Mouse (Mus musculus) ZHBTc4 (cell line): ENCODE measurements around the gene Dock4.

Source experiments
- DNase-seq: peaks from one replicate; pipeline ENCODE4 v3.0.0-alpha.2; 2011; ENCODE audit warnings: low read depth, low spot score

The Dock4 gene

GRCm38 (mm10) chr12:40568365-40568885 lies 122.7 kb downstream of the Dock4 start:
- DNase-seq = no peak

DNA sequence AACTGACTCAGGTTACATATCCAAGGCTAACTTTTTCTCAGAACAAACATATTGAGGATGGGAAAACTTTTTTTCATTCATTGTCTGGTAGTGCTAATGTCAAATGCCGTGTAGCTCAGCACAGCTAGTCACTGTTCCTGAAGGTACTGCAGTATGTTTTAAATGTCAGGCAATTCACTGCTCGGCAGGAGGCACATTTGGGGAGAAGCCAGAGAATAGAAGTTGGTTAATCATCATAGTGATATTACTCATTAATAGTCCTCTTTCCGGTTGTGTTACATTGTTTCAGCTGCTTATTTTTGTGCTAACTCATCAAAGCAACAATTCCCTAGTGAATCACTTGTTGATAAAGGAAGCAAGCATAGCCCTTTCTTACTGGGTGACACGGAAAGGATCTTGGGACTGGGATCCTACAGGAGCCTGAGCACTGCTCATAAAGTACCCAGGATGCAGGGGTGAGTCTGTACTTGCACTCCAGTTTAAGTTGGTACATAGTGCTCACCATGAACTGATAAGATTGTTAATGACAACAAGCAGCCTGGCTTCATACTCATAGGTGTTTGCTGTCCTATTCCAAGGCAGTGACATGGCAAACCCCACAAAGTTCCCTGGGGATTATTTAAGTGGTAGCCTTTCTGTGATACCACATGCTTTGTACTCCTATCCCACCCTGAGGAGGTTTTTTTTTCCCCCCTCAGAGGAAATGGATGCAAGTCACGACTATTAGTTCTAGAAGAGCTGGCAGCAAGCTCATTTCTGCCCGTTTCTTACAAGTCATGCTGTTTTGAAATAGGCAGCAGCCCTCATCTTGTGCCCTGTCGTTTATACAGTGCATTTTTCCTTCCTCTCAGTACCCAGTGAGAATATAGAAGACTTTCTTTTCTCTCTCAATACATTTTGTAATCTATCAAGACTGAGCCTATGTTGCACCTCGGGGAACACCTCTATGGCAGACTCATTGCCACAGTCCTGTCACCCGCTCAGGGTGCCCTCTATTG lies 123.5 kb downstream of the Dock4 start:
- DNase-seq = no peak

DNA sequence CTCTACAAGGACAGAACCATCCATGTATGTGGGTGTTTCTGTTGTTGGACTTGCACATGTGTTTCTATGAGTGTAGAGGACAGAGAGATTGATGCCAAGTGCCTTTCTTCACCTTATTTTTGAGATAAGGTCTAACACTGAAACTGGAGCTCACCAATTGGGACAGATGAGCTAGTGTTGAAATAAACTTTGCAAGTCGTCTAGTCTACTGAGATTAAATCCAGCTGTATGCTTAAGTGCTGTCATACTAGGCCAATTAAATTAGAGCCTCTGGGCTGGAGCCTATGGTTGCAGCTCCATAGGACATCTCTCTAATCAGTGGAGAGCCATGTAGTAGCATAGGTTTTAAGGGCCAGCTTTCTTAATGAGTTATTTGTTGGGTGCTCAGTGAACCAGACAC lies 124.5 kb downstream of the Dock4 start:
- DNase-seq = no peak

DNA sequence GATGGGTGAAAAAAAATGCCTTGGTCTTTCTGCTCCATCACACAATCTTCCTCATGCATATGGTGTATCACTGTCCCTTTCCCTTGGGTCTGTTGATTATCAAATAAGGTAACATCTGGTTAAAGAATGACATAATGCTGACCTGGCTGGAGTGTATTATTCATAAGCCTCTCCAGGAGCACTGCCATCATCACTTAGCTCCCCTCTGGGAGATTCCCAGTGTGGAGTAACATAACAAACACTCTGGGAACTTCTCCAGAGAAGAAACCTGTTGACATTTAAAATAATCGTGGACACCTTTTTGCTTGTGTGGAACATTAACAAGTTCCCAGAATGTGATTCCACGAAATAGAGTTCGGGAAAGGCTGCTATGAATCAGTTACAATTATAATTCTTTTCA lies 128.3 kb downstream of the Dock4 start:
- DNase-seq = no peak

- no peak for DNase-seq
These were observed 131.0 kb downstream of the Dock4 start for GRCm38 (mm10) chr12:40576749-40577148.

- DNase-seq = no peak
These were observed 134.6 kb downstream of the Dock4 start for GRCm38 (mm10) chr12:40580351-40580750.

- no peak for DNase-seq
These were observed 135.3 kb downstream of the Dock4 start for GRCm38 (mm10) chr12:40581037-40581436.

- DNase-seq = no peak
These were observed 136.3 kb downstream of the Dock4 start for GRCm38 (mm10) chr12:40582059-40582458.

DNA sequence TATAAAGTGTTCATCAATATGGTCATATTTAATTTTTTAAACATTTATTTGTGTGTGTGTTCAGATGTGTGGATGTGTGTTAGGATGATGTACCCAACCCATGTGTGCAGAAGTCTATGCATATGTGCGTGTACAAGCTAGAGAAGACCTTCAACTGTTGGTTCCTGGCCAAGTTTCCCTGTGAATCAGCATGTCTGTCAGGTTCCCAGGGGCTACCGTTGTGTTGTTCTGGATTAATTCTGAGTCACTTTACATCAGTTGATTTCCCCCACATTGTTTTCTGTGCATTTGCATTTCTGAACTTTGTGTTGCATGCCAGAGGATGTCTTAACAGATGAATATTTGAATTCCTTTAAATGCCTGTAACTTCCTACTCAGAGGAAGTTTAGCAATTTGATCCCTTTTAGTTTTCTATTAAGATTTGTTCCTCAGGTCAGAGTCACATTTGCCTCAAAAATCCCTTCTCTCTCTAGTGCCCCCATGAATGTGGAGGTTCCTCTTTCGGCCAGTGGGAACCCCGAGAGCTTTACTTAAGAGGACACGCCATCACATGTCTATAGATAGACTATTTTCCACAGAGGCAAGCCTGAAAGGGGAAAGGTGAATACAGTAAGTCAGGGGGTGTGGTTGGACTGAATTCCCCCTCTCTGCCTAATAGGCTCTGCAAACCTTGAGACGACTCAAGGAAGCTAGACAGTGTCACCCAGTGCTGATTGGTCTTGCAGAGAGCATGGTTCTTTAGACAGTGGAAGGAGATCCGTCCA lies 139.0 kb downstream of the Dock4 start:
- no peak for DNase-seq

GRCm38 (mm10) chr12:40585456-40586141 lies 139.8 kb downstream of the Dock4 start:
- no peak for DNase-seq

DNA sequence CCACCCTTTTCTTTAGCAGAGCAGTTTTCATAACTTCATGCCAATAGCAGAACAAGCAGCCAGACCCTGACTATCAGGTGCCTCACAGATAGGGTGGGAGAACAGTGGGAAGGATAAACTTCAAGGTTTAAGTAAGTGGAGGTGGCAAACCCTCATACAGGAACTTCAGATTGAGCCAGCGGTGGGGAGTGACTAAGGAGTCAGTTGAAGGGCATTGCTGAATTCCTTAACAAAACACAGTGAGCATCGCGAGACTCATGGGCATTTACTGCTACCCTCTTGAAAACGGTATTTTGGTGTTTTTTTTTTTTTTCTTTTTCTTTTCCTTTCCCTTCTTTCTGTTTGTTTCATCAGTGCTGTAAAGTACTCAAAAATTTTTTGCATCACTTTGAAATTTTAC lies 148.4 kb downstream of the Dock4 start:
- peak; percentile 31 for DNase-seq

DNA sequence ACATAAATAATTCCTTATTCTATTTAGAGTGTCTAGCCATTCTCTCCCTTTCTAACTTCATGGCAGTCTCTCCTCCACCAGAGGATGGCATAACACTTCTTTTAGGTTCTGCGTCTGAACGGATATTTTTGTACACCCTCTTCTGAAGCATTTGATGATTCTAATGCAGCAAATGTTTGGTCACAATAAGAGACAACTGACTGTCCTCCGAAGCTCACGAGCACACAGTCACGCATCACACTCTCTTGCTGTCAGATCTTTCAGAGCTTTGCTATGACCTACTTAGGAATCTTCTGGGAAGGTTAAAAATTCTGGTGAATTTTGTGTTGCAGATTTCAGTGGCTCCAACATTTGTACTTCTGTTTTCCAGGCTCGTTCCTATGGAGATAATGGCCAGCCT lies 149.7 kb downstream of the Dock4 start:
- DNase-seq = no peak

- DNase-seq = no peak
These were observed 150.3 kb downstream of the Dock4 start for GRCm38 (mm10) chr12:40596020-40596419.

- DNase-seq = no peak
These were observed 150.7 kb downstream of the Dock4 start for GRCm38 (mm10) chr12:40596441-40596840.

DNA sequence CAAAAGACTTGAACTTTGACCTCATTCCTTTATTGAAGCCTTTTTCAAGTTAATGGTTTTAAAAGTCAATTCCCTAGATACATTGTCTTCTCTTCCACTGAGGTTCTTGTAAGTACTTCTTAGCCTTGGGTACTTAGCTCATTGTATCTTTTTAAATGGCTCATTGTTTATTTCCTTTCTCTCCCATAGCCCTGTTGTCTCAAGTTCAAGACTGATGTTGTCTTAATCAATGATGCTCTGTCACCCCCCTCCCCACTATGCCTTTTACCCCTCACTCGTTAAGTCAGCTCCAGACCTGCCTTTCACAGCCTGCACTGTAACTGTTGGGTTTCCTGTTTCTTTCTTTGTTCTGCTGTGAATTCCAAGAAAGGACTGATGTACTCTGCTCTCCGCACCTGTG lies 154.2 kb downstream of the Dock4 start:
- peak; percentile 69 for DNase-seq

DNA sequence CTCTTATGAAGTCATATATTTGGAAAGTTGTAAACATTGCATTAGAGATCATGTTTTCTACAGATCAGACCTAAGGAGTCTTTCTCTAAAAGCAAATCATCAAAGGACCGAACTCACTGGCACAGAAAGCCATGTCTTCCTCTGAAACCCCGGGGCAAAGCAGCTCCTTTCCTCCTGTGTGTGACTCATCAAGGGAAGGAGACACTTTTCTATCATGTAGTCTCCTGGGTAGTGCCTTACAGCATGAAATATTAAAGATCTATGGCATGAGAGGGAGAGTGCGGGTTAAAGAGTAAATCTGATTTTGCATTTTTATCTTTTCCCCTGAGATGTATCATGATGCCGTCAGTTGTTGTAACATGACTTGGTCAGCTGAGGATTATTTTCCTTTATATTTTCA lies 159.8 kb downstream of the Dock4 start:
- DNase-seq = no peak

DNA sequence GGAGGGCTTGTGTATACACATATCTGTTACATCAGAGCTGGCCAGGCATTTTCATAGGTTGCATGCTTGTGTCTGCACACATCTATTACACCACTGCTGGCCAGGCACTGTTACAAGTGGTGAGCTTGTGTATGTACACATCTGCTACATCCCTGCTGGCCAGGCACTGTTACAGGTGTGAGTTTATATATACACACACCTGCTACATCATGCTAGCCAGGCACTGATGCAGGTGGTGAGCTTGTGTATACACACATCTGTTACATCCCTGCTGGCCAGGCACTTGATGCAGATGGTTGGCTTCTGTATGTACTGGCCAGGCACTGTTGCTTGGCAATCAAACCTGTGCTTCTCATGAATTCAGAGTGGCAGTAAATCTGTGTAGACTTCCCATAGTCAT lies 177.2 kb downstream of the Dock4 start:
- no peak for DNase-seq

GRCm38 (mm10) chr12:40626521-40626920 lies 180.8 kb downstream of the Dock4 start:
- DNase-seq = no peak

GRCm38 (mm10) chr12:40633242-40633641 lies 187.5 kb downstream of the Dock4 start:
- no peak for DNase-seq

- DNase-seq = no peak
These were observed 188.4 kb downstream of the Dock4 start for GRCm38 (mm10) chr12:40634169-40634568.

DNA sequence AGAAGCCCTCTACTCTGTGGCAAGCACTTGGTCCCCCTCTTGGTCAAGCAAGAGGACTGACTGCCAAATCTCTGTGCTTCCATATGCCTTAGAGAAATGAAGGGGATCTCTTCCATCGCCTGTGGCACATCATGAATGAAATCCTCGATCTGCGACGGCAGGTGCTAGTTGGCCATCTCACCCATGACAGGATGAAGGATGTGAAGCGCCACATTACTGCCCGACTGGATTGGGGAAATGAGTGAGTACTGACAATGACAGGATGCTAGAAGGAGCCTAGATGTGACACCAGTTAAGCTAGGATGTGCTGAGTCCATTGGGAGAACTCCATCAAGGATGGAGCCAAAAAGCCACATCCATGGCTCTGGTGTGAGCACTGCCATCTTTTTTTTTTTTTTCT lies 190.2 kb downstream of the Dock4 start:
- DNase-seq = no peak

DNA sequence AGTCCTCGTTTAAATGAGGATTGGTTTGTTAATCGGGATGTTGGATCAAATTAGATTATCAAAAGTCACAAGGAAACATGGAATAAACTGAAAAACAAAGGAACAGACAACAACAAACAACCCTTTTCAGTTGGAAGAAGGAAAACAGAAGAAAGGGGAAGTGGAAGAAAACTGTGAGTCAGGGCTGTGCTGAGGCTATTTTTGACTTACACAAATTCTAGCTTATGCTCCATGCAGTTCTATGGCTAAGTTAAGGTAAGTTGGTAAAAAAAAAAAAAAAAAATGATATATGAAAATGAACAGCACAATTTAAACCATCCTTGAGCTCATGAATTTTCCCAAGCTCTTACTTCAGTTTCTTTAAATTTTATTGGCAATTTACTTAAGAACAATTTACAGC lies 191.7 kb downstream of the Dock4 start:
- DNase-seq = no peak
